Mouse (Mus musculus): ENCODE measurements around the gene Pla2g5. TPM values are rescaled to one million over a fixed set of nuclear protein-coding genes. Genes with fewer than 3 reads are reported as not detected.
A peak's percentile ranks its signal among the peaks of the same experiment; 100 is the strongest.

Gene Pla2g5
- polyA plus RNA-seq, 1 experiment from 2014 or later: not detected

GRCm38 (mm10) chr4:138852961-138853360 lies 10.3 kb downstream of the Pla2g5 start:
- TF ChIP-seq EP300 (IDR thresholded peaks at IDR 0.05) (no peak), CTCF (IDR thresholded peaks at IDR 0.05) (no peak)
- no peaks in the 10 kb centered on the region for H3K27me3 ChIP-seq (replicated peaks; ENCODE audit: insufficient read depth, low read length)
- H3K4me1 ChIP-seq (ENCODE audit: insufficient read depth, low read depth, low read length): no peaks in the 10 kb centered on the region
- H3K27ac ChIP-seq (ENCODE audit: low read length): no peak overlapping the region
- WGBS: 59% methylated on average over 6 of the region's 6 CpGs
- H3K36me3 ChIP-seq (ENCODE audit: insufficient read depth, low read length): no peaks in the 10 kb centered on the region
- no peak overlapping the region for H3K9ac ChIP-seq (replicated peaks; ENCODE audit: low read depth)
- DNase-seq (ENCODE audit: low spot score) (no peak), ATAC-seq (no peak)
- no peaks in the 10 kb centered on the region for H3K9me3 ChIP-seq (ENCODE audit: low read length)
- no peak overlapping the region for H3K4me2 ChIP-seq (replicated peaks; ENCODE audit: low read depth, low read length)
- H3K4me3 ChIP-seq (ENCODE audit: low read depth, low read length): no peak overlapping the region

- Histone ChIP-seq H3K27me3 (replicated peaks; ENCODE audit: insufficient read depth, low read length) (no peaks in the 10 kb centered on the region), H3K4me3 (ENCODE audit: low read depth, low read length) (no peak overlapping the region), H3K36me3 (ENCODE audit: insufficient read depth, low read length) (no peaks in the 10 kb centered on the region), H3K4me2 (replicated peaks; ENCODE audit: low read depth, low read length) (no peak overlapping the region), H3K27ac (ENCODE audit: low read length) (no peak overlapping the region), H3K9me3 (ENCODE audit: low read length) (no peaks in the 10 kb centered on the region), H3K9ac (replicated peaks; ENCODE audit: low read depth) (no peak overlapping the region), H3K4me1 (ENCODE audit: insufficient read depth, low read depth, low read length) (no peaks in the 10 kb centered on the region)
- DNase-seq (ENCODE audit: low spot score) (peak; percentile 78), ATAC-seq (0 out of 2 replicates have a peak, but pooled peaks have one; percentile 25)
- under 1% methylated on average over 4 of the region's 4 CpGs for WGBS
- TF ChIP-seq EP300 (IDR thresholded peaks at IDR 0.05): no peak
- peak; percentile 98 for TF ChIP-seq CTCF (IDR thresholded peaks at IDR 0.05)
Measured at GRCm38 (mm10) chr4:138851463-138851862, 11.8 kb downstream of the Pla2g5 start.

GRCm38 (mm10) chr4:138841386-138841785 lies 21.9 kb downstream of the Pla2g5 start:
- H3K36me3 ChIP-seq (ENCODE audit: insufficient read depth, low read length): no peaks in the 10 kb centered on the region
- peak; percentile 24 for DNase-seq (ENCODE audit: low spot score)
- no peak overlapping the region for H3K27ac ChIP-seq (ENCODE audit: low read length)
- H3K4me1 ChIP-seq (ENCODE audit: insufficient read depth, low read depth, low read length): no peaks in the 10 kb centered on the region
- ATAC-seq: 0 out of 2 replicates have a peak, but pooled peaks have one; percentile 28
- H3K9ac ChIP-seq (replicated peaks; ENCODE audit: low read depth): no peak overlapping the region
- no peak overlapping the region for H3K4me2 ChIP-seq (replicated peaks; ENCODE audit: low read depth, low read length)
- no peaks in the 10 kb centered on the region for H3K27me3 ChIP-seq (replicated peaks; ENCODE audit: insufficient read depth, low read length)
- H3K4me3 ChIP-seq (ENCODE audit: low read depth, low read length): no peak overlapping the region
- no peak for TF ChIP-seq EP300 (IDR thresholded peaks at IDR 0.05)
- WGBS: 58% methylated on average over 7 of the region's 7 CpGs
- no peaks in the 10 kb centered on the region for H3K9me3 ChIP-seq (ENCODE audit: low read length)

- DNase-seq (ENCODE audit: low spot score) (no peak), ATAC-seq (no peak)
- H3K4me2 ChIP-seq (replicated peaks; ENCODE audit: low read depth, low read length): no peak overlapping the region
- TF ChIP-seq EP300 (IDR thresholded peaks at IDR 0.05) (no peak), CTCF (IDR thresholded peaks at IDR 0.05) (no peak)
- no peak overlapping the region for H3K9ac ChIP-seq (replicated peaks; ENCODE audit: low read depth)
- WGBS: 61% methylated on average over 8 of the region's 8 CpGs
- H3K4me3 ChIP-seq (ENCODE audit: low read depth, low read length): no peak overlapping the region
- no peaks in the 10 kb centered on the region for H3K27me3 ChIP-seq (replicated peaks; ENCODE audit: insufficient read depth, low read length)
- H3K4me1 ChIP-seq (ENCODE audit: insufficient read depth, low read depth, low read length): no peaks in the 10 kb centered on the region
- no peak overlapping the region for H3K27ac ChIP-seq (ENCODE audit: low read length)
- H3K9me3 ChIP-seq (ENCODE audit: low read length): no peaks in the 10 kb centered on the region
- H3K36me3 ChIP-seq (ENCODE audit: insufficient read depth, low read length): no peaks in the 10 kb centered on the region
Measured at GRCm38 (mm10) chr4:138840726-138841125, 22.6 kb downstream of the Pla2g5 start.

- H3K4me2 ChIP-seq (replicated peaks; ENCODE audit: low read depth, low read length): no peak overlapping the region
Measured at GRCm38 (mm10) chr4:138839806-138840205, 23.5 kb downstream of the Pla2g5 start.

GRCm38 (mm10) chr4:138827147-138827546 lies 36.1 kb downstream of the Pla2g5 start:
- H3K27ac ChIP-seq (ENCODE audit: low read length): no peak overlapping the region
- H3K4me3 ChIP-seq (ENCODE audit: low read depth, low read length): no peak overlapping the region
- WGBS: 38% methylated on average over 11 of the region's 11 CpGs
- no peaks in the 10 kb centered on the region for H3K4me1 ChIP-seq (ENCODE audit: insufficient read depth, low read depth, low read length)
- no peak overlapping the region for H3K4me2 ChIP-seq (replicated peaks; ENCODE audit: low read depth, low read length)
- no peaks in the 10 kb centered on the region for H3K9me3 ChIP-seq (ENCODE audit: low read length)
- H3K27me3 ChIP-seq (replicated peaks; ENCODE audit: insufficient read depth, low read length): 0 out of 2 replicates have a peak, but pooled peaks cover under 1% of the 10 kb centered on the region
- TF ChIP-seq EP300 (IDR thresholded peaks at IDR 0.05): no peak
- TF ChIP-seq CTCF (IDR thresholded peaks at IDR 0.05): no peak
- no peaks in the 10 kb centered on the region for H3K36me3 ChIP-seq (ENCODE audit: insufficient read depth, low read length)
- H3K9ac ChIP-seq (replicated peaks; ENCODE audit: low read depth): no peak overlapping the region
- DNase-seq (ENCODE audit: low spot score): no peak
- no peak for ATAC-seq

More at GRCm38 (mm10) chr4:138839806-138840205, 23.5 kb downstream of the Pla2g5 start:
- Histone ChIP-seq H3K4me3 (ENCODE audit: low read depth, low read length) (no peak overlapping the region), H3K36me3 (ENCODE audit: insufficient read depth, low read length) (no peaks in the 10 kb centered on the region), H3K4me1 (ENCODE audit: insufficient read depth, low read depth, low read length) (no peaks in the 10 kb centered on the region), H3K9ac (replicated peaks; ENCODE audit: low read depth) (no peak overlapping the region), H3K27ac (ENCODE audit: low read length) (no peak overlapping the region), H3K9me3 (ENCODE audit: low read length) (no peaks in the 10 kb centered on the region), H3K27me3 (replicated peaks; ENCODE audit: insufficient read depth, low read length) (no peaks in the 10 kb centered on the region)
- 73% methylated on average over 6 of the region's 6 CpGs for WGBS
- no peak for ATAC-seq
- DNase-seq (ENCODE audit: low spot score): no peak
- TF ChIP-seq EP300 (IDR thresholded peaks at IDR 0.05) (no peak), CTCF (IDR thresholded peaks at IDR 0.05) (no peak)

All from lung, postnatal 0 days (tissue).